Mouse (Mus musculus) gastrocnemius, adult 2 months (tissue): ENCODE results near the gene Nfya. TPM values are rescaled to one million over a fixed set of nuclear protein-coding genes. Genes with fewer than 3 reads are reported as not detected.

ENCODE experiments used
- DNase-seq: peaks from one replicate; pipeline ENCODE4 v3.0.0; 2022
- H3K27ac ChIP-seq: fragments of 200-600 bp; 2 replicates; pipeline ENCODE4 v1.8.1; 2022; ENCODE audit warnings: mild to moderate bottlenecking
- H3K4me3 ChIP-seq: fragments of 200-600 bp; 2 replicates; pipeline ENCODE4 v1.8.1; 2022; ENCODE audit warnings: mild to moderate bottlenecking, moderate library complexity
- CTCF ChIP-seq: fragments of 200-600 bp; IDR thresholded peaks from 2 replicates; pipeline ENCODE4 v1.8.1; 2022; ENCODE audit warnings: antibody characterized with exemption, mild to moderate bottlenecking, moderate library complexity
- intact Hi-C: fragments of 180-260 bp; cut with DNase I; formaldehyde crosslinking; loops from one replicate; pipeline ENCODE4 v1.15.1; 2025
- total RNA-seq, 2 experiments: library from RNA; stranded (reverse); gene quantifications; 2 replicates each; pipeline ENCODE4 v1.2.3; 2021

Nfya gene
- total RNA-seq, 2 experiments from 2014 or later: 6.1 to 9.4 TPM

- intact Hi-C loops: no loop called here
- no peak for TF ChIP-seq CTCF
- Histone ChIP-seq H3K27ac (no peak overlapping the region), H3K4me3 (no peak overlapping the region)
- no peak for DNase-seq
Observed at GRCm38 (mm10) chr17:48407154-48407553, 2.6 kb downstream of the Nfya start.

GRCm38 (mm10) chr17:48404706-48405105 lies 5.0 kb downstream of the Nfya start:
- DNase-seq: no peak
- TF ChIP-seq CTCF: no peak
- no peak overlapping the region for H3K4me3 ChIP-seq
- intact Hi-C loops: no loop called here
- no peak overlapping the region for H3K27ac ChIP-seq

GRCm38 (mm10) chr17:48403848-48404247 lies 5.9 kb downstream of the Nfya start:
- no peak for DNase-seq
- no peak overlapping the region for H3K27ac ChIP-seq
- intact Hi-C loops: no loop called here
- no peak overlapping the region for H3K4me3 ChIP-seq
- TF ChIP-seq CTCF: no peak

GRCm38 (mm10) chr17:48402751-48403150 lies 7.0 kb downstream of the Nfya start:
- H3K4me3 ChIP-seq: no peak overlapping the region
- H3K27ac ChIP-seq: no peak overlapping the region
- no peak for DNase-seq
- no peak for TF ChIP-seq CTCF
- intact Hi-C loops: no loop called here

GRCm38 (mm10) chr17:48401710-48402109 lies 8.0 kb downstream of the Nfya start:
- intact Hi-C loops: no loop called here
- DNase-seq: no peak
- no peak overlapping the region for H3K27ac ChIP-seq
- no peak overlapping the region for H3K4me3 ChIP-seq
- no peak for TF ChIP-seq CTCF

GRCm38 (mm10) chr17:48392616-48393015 lies 17.1 kb downstream of the Nfya start:
- Histone ChIP-seq H3K4me3 (no peak overlapping the region), H3K27ac (no peak overlapping the region)
- intact Hi-C loops: no loop called here
- DNase-seq: no peak
- TF ChIP-seq CTCF: no peak

GRCm38 (mm10) chr17:48391446-48391845 lies 18.3 kb downstream of the Nfya start:
- no peak overlapping the region for H3K4me3 ChIP-seq
- intact Hi-C loops: no loop called here

GRCm38 (mm10) chr17:48389442-48389841 lies 20.3 kb downstream of the Nfya start:
- Histone ChIP-seq H3K4me3 (no peak overlapping the region), H3K27ac (no peak overlapping the region)
- TF ChIP-seq CTCF: no peak
- intact Hi-C loops: no loop called here
- DNase-seq: no peak

More at GRCm38 (mm10) chr17:48391446-48391845, 18.3 kb downstream of the Nfya start:
- no peak for DNase-seq
- TF ChIP-seq CTCF: no peak
- H3K27ac ChIP-seq: no peak overlapping the region

- intact Hi-C loops: no loop called here
- Histone ChIP-seq H3K4me3 (no peak overlapping the region), H3K27ac (no peak overlapping the region)
- TF ChIP-seq CTCF: no peak
- no peak for DNase-seq
Observed at GRCm38 (mm10) chr17:48388666-48389065, 21.0 kb downstream of the Nfya start.

GRCm38 (mm10) chr17:48385786-48386461 lies 23.8 kb downstream of the Nfya start:
- intact Hi-C loops: no loop called here
- no peak overlapping the region for H3K4me3 ChIP-seq
- no peak for TF ChIP-seq CTCF
- DNase-seq: no peak
- no peak overlapping the region for H3K27ac ChIP-seq

- no peak overlapping the region for H3K27ac ChIP-seq
- H3K4me3 ChIP-seq: no peak overlapping the region
- TF ChIP-seq CTCF: no peak
- intact Hi-C loops: no loop called here
- no peak for DNase-seq
Observed at GRCm38 (mm10) chr17:48379050-48379449, 30.7 kb downstream of the Nfya start.

- Histone ChIP-seq H3K4me3 (no peak overlapping the region), H3K27ac (no peak overlapping the region)
- intact Hi-C loops: no loop called here
- DNase-seq: no peak
- TF ChIP-seq CTCF: no peak
Observed at GRCm38 (mm10) chr17:48376102-48376501, 33.6 kb downstream of the Nfya start.

- intact Hi-C loops: no loop called here
- no peak overlapping the region for H3K27ac ChIP-seq
- DNase-seq: no peak
- no peak overlapping the region for H3K4me3 ChIP-seq
- TF ChIP-seq CTCF: no peak
Observed at GRCm38 (mm10) chr17:48372987-48373386, 36.7 kb downstream of the Nfya start.

GRCm38 (mm10) chr17:48371621-48372020 lies 38.1 kb downstream of the Nfya start:
- no peak for DNase-seq
- Histone ChIP-seq H3K27ac (no peak overlapping the region), H3K4me3 (no peak overlapping the region)
- intact Hi-C loops: no loop called here
- no peak for TF ChIP-seq CTCF

- TF ChIP-seq CTCF: no peak
- no peak for DNase-seq
- H3K4me3 ChIP-seq: no peak overlapping the region
- no peak overlapping the region for H3K27ac ChIP-seq
- intact Hi-C loops: no loop called here
Observed at GRCm38 (mm10) chr17:48366806-48367205, 42.9 kb downstream of the Nfya start.
